Mouse (Mus musculus) brain, embryonic 14.5 days (tissue): Measurements from ENCODE around the gene Rtp3. TPM values are rescaled to one million over a fixed set of nuclear protein-coding genes. Genes with fewer than 3 reads are reported as not detected.

Source experiments
- DNase-seq: peaks from one replicate; pipeline ENCODE4 v3.0.0-alpha.2; 2011; ENCODE audit warnings: low read depth
- CTCF ChIP-seq: fragments of 200-500 bp; IDR thresholded peaks from 2 replicates; pipeline ENCODE4 v1.5.1; 2012; ENCODE audit warnings: inconsistent platforms, mild to moderate bottlenecking, moderate library complexity, borderline replicate concordance; ENCODE audit not compliant: insufficient read depth, insufficient read length; ENCODE audit errors: extremely low read depth
- POLR2A ChIP-seq: fragments of 200-500 bp; IDR thresholded peaks from 2 replicates; pipeline ENCODE4 v1.6.1; 2012; ENCODE audit warnings: mild to moderate bottlenecking, inconsistent platforms, borderline replicate concordance; ENCODE audit not compliant: poor library complexity, insufficient read depth, insufficient read length, severe bottlenecking; ENCODE audit errors: extremely low read depth
- polyA plus RNA-seq: library from polyadenylated mRNA; depleted of rRNA; stranded (reverse); fragments of >200 nt; gene quantifications from 2 replicates; pipeline ENCODE4 v1.2.3, GENCODE M21; 2012; rRNA removed

Gene Rtp3
- 0.11 and 0.12 TPM in 2 replicates for polyA plus RNA-seq

- no peak for TF ChIP-seq POLR2A
- TF ChIP-seq CTCF: no peak
Observed at GRCm38 (mm10) chr9:110990204-110990603, at the start of gene Rtp3. TSS of gene Rtp3 (minus strand) at chr9:110990583.

DNA sequence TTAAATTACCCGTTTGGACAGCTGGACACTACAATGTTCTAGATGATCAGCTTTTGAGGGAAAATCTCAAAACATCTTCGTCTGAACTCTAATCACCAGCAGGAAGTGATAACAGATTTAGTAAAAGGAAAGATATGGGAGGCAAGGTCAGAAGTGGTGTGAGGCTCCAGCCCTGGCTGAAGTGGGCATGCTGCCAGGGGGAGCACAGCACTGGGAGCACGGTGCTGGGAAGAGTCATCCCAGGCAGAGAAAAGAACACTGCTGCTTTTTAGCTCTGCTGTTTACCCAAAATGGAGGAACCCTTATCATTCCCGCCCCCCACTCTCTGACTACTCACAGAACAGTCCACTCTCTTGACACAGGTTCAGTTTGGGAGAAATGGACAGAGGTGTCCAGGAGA lies 49.6 kb upstream of the Rtp3 start:
- no peak for TF ChIP-seq CTCF
- no peak for DNase-seq

More at GRCm38 (mm10) chr9:110990204-110990603, at the start of gene Rtp3:
- no peak for DNase-seq

DNA sequence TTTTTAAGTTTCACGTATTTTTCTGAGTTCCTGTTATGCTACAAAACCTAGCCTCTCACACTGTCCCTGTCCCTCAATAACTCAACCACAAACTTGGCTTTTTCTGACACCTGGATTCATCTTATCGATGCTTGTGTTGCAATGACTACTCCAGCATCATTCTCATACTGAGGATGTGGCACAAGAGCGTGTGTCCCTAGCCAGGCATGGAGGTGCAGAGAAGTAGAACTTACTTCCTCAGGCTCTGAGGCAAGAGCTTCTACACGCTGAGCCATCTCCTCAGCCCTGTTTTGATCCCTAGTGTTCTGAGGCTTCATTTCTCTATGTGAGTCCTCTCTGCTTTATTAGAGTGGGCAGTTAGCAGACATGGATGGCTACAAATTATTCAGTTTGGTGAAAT lies 43.3 kb upstream of the Rtp3 start:
- DNase-seq: no peak
- no peak for TF ChIP-seq CTCF
- no peak for TF ChIP-seq POLR2A

- DNase-seq: no peak
- TF ChIP-seq CTCF (no peak), POLR2A (no peak)
Observed at GRCm38 (mm10) chr9:111026791-111027190, 36.4 kb upstream of the Rtp3 start.

- TF ChIP-seq CTCF (no peak), POLR2A (no peak)
- DNase-seq: no peak
Observed at GRCm38 (mm10) chr9:111019022-111019421, 28.6 kb upstream of the Rtp3 start, which contains the start of gene Ltf. TSS of gene Ltf (plus strand) at chr9:111019271.

DNA sequence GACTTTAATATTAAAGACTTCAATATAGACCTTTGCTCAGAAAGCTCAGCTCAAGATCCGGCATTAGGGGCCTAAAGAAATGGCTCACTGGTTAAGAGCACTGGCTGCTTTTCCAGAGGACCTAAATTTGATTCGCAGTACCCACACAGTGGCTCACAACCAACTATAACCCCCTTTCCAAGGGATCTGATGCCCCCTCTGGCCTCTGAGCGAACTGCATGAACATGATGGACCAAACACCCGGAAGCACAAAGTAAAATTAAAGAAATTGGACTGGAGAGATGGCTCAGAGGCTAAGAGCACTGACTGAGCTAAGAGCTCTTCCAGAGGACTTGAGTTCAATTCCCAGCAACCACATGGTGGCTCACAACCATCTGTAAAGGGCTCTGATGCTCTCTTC lies 25.3 kb upstream of the Rtp3 start:
- TF ChIP-seq CTCF: peak; percentile 31; the same call in 1 of the 2 replicates
- no peak for TF ChIP-seq POLR2A
- DNase-seq: no peak

- TF ChIP-seq CTCF (no peak), POLR2A (no peak)
- DNase-seq: no peak
Observed at GRCm38 (mm10) chr9:111012041-111012440, 21.7 kb upstream of the Rtp3 start.

DNA sequence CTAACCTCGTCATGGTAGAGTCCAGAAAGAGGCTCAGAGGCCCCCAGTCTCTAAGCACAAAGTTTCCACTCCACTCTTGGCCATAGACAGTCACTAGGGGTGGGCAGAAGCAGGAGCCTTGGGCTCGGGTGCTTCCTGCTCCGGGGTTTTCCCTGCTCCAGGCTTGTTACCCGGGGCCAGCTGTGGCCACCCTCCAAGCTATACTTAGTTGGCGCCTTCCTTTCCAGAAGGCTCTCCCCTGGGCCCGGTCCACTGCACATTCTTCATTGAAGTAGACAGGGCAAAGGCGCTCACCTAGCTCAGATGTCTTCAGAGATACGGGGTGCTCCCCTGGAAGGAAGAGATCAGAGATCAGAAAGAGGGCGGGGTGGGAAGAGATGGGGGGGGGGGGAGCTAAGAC lies 21.2 kb upstream of the Rtp3 start:
- TF ChIP-seq CTCF (no peak), POLR2A (no peak)
- no peak for DNase-seq

DNA sequence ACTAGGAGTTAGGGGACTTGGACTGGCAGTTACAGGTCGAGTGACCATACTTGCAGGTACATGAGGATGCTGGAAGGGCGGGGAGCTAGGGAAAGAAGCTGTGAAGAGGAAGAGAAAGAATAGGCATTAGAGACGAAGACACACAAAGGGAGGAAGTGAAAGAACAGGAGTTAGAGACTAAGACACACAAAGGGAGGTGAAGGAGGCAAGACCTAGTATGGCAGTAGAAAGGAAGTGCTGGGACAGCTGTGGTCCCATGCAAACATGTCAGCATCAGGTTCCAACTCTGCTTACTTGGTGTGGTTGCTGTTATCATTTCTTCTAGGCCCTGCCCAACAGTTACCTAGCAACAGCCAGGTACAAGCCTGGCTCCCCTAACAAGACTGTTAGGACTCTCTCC lies 19.4 kb upstream of the Rtp3 start:
- DNase-seq: no peak
- TF ChIP-seq POLR2A (no peak), CTCF (no peak)

DNA sequence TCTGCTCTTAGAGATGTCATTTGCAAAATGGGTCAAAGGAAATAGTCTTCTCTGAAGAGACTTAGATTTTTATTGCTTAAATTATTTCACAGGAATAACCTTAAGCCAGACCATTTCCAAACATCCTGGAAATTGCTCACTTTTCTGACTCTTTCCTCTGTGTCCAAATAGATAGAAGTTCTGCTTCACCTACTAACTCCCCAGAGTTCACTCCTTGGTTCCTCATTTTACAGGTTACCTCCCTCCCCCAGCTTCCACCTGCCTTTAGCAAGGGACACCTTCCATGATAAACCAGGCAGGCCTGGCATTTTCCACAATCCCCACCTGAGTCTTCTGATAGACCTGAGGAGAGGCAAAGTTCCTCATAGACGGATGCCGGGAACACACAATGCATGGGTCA lies 16.2 kb upstream of the Rtp3 start:
- no peak for TF ChIP-seq POLR2A
- no peak for TF ChIP-seq CTCF
- no peak for DNase-seq

DNA sequence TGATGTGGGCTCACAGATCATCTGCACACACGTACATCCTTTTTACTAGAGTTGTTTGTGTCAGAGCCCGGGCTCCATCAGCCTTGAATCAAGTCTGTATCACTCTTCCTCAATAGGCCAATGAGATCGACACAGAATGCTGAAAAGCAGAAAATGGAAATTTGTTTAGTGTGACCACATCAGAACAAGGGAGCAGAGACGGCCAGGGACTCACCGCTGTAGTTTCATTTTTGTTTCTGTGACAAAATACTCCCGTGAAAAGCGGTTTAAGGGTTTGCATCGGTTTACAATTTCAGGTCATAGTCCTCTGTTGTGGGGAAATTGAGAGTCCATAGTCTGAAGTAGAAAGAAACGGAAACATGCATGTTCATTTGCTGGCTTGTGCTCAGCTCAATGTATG lies 12.9 kb upstream of the Rtp3 start:
- DNase-seq: no peak
- TF ChIP-seq CTCF: no peak
- TF ChIP-seq POLR2A: no peak

DNA sequence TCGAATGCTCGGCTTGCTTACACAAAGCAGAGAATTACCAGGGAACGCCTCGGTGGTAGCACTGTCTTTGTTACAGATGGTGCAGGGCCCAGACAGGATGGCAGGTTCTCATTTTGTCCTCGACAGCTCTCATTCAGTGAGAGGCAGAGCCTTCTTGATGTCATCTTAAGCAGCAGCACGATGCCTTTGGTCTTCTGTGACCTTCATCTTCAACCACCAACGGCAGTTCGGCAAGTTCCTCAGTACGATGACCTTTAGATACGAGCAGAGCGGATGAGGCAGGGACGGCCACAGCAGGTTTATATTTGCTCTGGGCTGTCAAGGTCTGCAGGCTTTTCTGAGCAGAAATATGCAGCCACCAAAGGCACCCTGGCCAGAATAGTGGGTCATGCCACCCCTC lies 11.2 kb upstream of the Rtp3 start:
- TF ChIP-seq POLR2A: no peak
- TF ChIP-seq CTCF: no peak
- DNase-seq: no peak

DNA sequence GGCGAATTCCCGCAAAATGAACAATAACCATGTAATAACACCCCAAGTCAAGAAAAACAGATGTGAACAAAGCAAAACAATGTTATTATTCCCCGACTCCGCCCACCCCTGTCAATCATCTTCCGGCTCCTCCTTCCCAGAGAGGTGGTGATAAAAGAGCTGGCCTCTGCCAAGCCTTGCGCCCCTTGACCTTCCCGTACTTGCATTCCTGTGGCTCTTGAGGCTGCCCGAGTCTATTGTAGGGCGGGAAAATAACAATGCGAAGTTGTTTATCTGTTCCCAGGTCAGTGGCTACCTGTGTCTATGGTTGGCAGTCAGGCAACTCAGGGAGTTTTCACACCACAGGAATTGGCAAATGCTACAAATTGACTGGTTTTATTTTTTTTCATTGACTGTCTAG lies 9.5 kb upstream of the Rtp3 start:
- no peak for DNase-seq
- no peak for TF ChIP-seq CTCF
- no peak for TF ChIP-seq POLR2A

DNA sequence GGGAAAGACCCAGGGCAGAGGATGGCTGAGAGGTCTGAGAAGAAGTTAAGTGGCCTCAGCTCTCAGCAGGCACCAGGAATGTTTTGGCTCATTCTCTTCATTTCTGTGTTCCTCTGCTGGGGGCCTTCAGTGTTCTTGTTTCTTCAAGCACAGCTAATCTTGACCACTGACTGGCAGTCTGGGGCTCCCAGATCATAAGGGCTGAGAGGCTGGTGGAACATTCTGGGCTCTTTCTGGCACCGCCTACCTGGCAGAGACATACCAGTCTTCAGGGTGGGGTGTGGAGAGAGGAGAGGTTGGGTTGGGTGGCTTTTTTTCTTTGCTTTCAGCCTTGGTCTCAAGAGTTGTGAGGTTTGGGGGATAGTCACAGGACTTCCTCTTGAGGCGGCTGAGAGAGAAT lies 8.7 kb upstream of the Rtp3 start:
- TF ChIP-seq CTCF (no peak), POLR2A (no peak)

More for the DNA sequence above, 8.7 kb upstream of the Rtp3 start:
- no peak for DNase-seq
